Mouse (Mus musculus) ES-Bruce4 (cell line): ENCODE results near the gene Vrtn.

ENCODE experiments used
- CTCF ChIP-seq: IDR thresholded peaks from one replicate; pipeline ENCODE4 v1.8.1; 2011; ENCODE audit warnings: low read depth, low read length
- EP300 ChIP-seq: IDR thresholded peaks from 2 replicates; pipeline ENCODE4 v1.6.1; 2011; ENCODE audit warnings: low read depth, low read length; ENCODE audit not compliant: insufficient read depth
- POLR2A ChIP-seq: IDR thresholded peaks from one replicate; pipeline ENCODE4 v1.8.1; 2011; ENCODE audit warnings: low read length; ENCODE audit not compliant: insufficient read depth

GRCm38 (mm10) chr12:84692141-84692540 is 51.3 kb downstream of the Vrtn start:
- TF ChIP-seq CTCF (no peak), POLR2A (no peak), EP300 (no peak)
